Mouse (Mus musculus) natural killer cell, adult 2 months (primary cell): ENCODE results near the gene Pcdh7.

ENCODE experiments used
- DNase-seq, 2 experiments: peaks; one replicate each; pipeline ENCODE4 v3.0.0; 2022; ENCODE audit warnings: low spot score in 2 of 2

Gene Pcdh7

GRCm38 (mm10) chr5:57745879-57746278, 28.1 kb downstream of the Pcdh7 start:
- DNase-seq, result no peak

- no peak for DNase-seq
These were observed 32.6 kb downstream of the Pcdh7 start for GRCm38 (mm10) chr5:57750320-57750719.

GRCm38 (mm10) chr5:57755791-57756190, 38.0 kb downstream of the Pcdh7 start:
- no peak for DNase-seq

- no peak for DNase-seq
These were observed 39.1 kb downstream of the Pcdh7 start for GRCm38 (mm10) chr5:57756726-57757424.

- no peak for DNase-seq
These were observed 39.7 kb downstream of the Pcdh7 start for GRCm38 (mm10) chr5:57757436-57757898.

- no peak for DNase-seq
These were observed 41.2 kb downstream of the Pcdh7 start for GRCm38 (mm10) chr5:57758968-57759367.

GRCm38 (mm10) chr5:57760069-57761063, 42.6 kb downstream of the Pcdh7 start:
- DNase-seq, result no peak

GRCm38 (mm10) chr5:57765356-57765755, 47.6 kb downstream of the Pcdh7 start:
- DNase-seq, result no peak

- DNase-seq, result no peak
These were observed 49.6 kb downstream of the Pcdh7 start for GRCm38 (mm10) chr5:57767346-57767745.

GRCm38 (mm10) chr5:57768469-57769022, 50.8 kb downstream of the Pcdh7 start:
- DNase-seq, result no peak

- DNase-seq, result no peak
These were observed 51.9 kb downstream of the Pcdh7 start for GRCm38 (mm10) chr5:57769644-57770043.

GRCm38 (mm10) chr5:57770364-57770763, 52.6 kb downstream of the Pcdh7 start:
- DNase-seq, result no peak

GRCm38 (mm10) chr5:57771122-57771521, 53.4 kb downstream of the Pcdh7 start:
- no peak for DNase-seq

GRCm38 (mm10) chr5:57772711-57773110, 54.9 kb downstream of the Pcdh7 start:
- no peak for DNase-seq

GRCm38 (mm10) chr5:57774496-57774895, 56.7 kb downstream of the Pcdh7 start:
- DNase-seq, result no peak

GRCm38 (mm10) chr5:57778093-57778492, 60.3 kb downstream of the Pcdh7 start:
- no peak for DNase-seq

- no peak for DNase-seq
These were observed 62.2 kb downstream of the Pcdh7 start for GRCm38 (mm10) chr5:57779951-57780350.

GRCm38 (mm10) chr5:57780574-57780973, 62.8 kb downstream of the Pcdh7 start:
- no peak for DNase-seq

GRCm38 (mm10) chr5:57781950-57782349, 64.2 kb downstream of the Pcdh7 start:
- no peak for DNase-seq

GRCm38 (mm10) chr5:57782546-57782945, 64.8 kb downstream of the Pcdh7 start:
- no peak for DNase-seq

GRCm38 (mm10) chr5:57788775-57789509, 71.2 kb downstream of the Pcdh7 start:
- no peak for DNase-seq

- DNase-seq, result no peak
These were observed 78.6 kb downstream of the Pcdh7 start for GRCm38 (mm10) chr5:57796337-57796736.
